Mouse (Mus musculus) embryonic fibroblast, embryonic 13.5 days (primary cell): ENCODE measurements at regions not wholly inside any gene's neighbourhood (a gene's known extent, or its start where the extent isn't known, plus 50 kb on each side); places are given as distances from the start of the nearest gene placed in this dataset.

ENCODE experiments used
- CTCF ChIP-seq: IDR thresholded peaks from 2 replicates; pipeline ENCODE4 v1.5.1; 2011; ENCODE audit warnings: mild to moderate bottlenecking, control low read depth, low read length, moderate library complexity, borderline replicate concordance; ENCODE audit not compliant: insufficient read depth
- POLR2A ChIP-seq: IDR thresholded peaks from 2 replicates; pipeline ENCODE4 v1.6.1; 2011; ENCODE audit warnings: low read depth, mild to moderate bottlenecking, control low read depth, low read length, moderate library complexity

- TF ChIP-seq CTCF (no peak), POLR2A (no peak)
Observed at GRCm38 (mm10) chr9:32906233-32906872, 270.3 kb downstream of the Ets1 start.
